Mouse (Mus musculus) MEL (cell line): ENCODE measurements around the gene Tcf7. TPM values are rescaled to one million over a fixed set of nuclear protein-coding genes. Genes with fewer than 3 reads are reported as not detected.

Experiments
- DNase-seq: peaks from one replicate; pipeline ENCODE4 v3.0.0; 2011; ENCODE audit warnings: low read depth, low spot score
- H3K27ac ChIP-seq: 2 replicates; pipeline ENCODE4 v1.5.1; 2012; ENCODE audit warnings: low read depth, mild to moderate bottlenecking, control low read depth, low read length, moderate library complexity; ENCODE audit not compliant: control insufficient read depth
- H3K27me3 ChIP-seq, 2 experiments: fragments of 150-350 bp in 1 of 2; sonication (generic) in 1 of 2; 2 replicates each; pipeline ENCODE4 v1.6.1; 2012; ENCODE audit warnings: low read length in 2 of 2, mild to moderate bottlenecking in 2 of 2, improper control_type of control experiment in 1 of 2, moderate library complexity in 1 of 2; ENCODE audit not compliant: insufficient read depth in 2 of 2, control insufficient read depth in 1 of 2
- H3K36me3 ChIP-seq, 2 experiments: 2 replicates each; pipeline ENCODE4 v1.6.1; 2012 to 2014; ENCODE audit warnings: low read length in 2 of 2, improper control_type of control experiment in 1 of 2, inconsistent platforms in 1 of 2, mild to moderate bottlenecking in 1 of 2; ENCODE audit not compliant: insufficient read depth in 2 of 2, control insufficient read depth in 1 of 2
- H3K4me1 ChIP-seq, 2 experiments: fragments of 150-350 bp in 1 of 2; sonication (generic) in 1 of 2; 2 replicates each; pipeline ENCODE4 v1.6.1; 2012; ENCODE audit warnings: low read length in 2 of 2, improper control_type of control experiment in 1 of 2, mild to moderate bottlenecking in 1 of 2; ENCODE audit not compliant: insufficient read depth in 2 of 2, control insufficient read depth in 1 of 2
- H3K4me3 ChIP-seq, 2 experiments: fragments of 150-350 bp in 1 of 2; sonication (generic) in 1 of 2; 2 replicates each; pipeline ENCODE4 v1.5.1; 2012; ENCODE audit warnings: low read depth in 2 of 2, low read length in 2 of 2, mild to moderate bottlenecking in 2 of 2, moderate library complexity in 2 of 2, control low read depth in 1 of 2, improper control_type of control experiment in 1 of 2; ENCODE audit not compliant: control insufficient read depth in 1 of 2, insufficient read depth in 1 of 2
- H3K79me2 ChIP-seq: 2 replicates; pipeline ENCODE4 v1.6.1; 2012; ENCODE audit warnings: mild to moderate bottlenecking, low read length, moderate library complexity; ENCODE audit not compliant: control insufficient read depth, poor library complexity, insufficient read depth
- H3K9ac ChIP-seq: 2 replicates; pipeline ENCODE4 v1.6.1; 2012; ENCODE audit warnings: low read depth, mild to moderate bottlenecking, control low read depth, low read length, moderate library complexity; ENCODE audit not compliant: control insufficient read depth, poor library complexity, severe bottlenecking
- H3K9me3 ChIP-seq: fragments of 150-350 bp; sonication (generic); replicated peaks from 2 replicates; pipeline ENCODE4 v1.6.1; 2012; ENCODE audit warnings: mild to moderate bottlenecking, low read length, improper control_type of control experiment, moderate library complexity; ENCODE audit not compliant: insufficient read depth
- BHLHE40 ChIP-seq: IDR thresholded peaks from 2 replicates; pipeline ENCODE4 v1.6.1; 2012; ENCODE audit warnings: low read depth, mild to moderate bottlenecking, inconsistent platforms, low read length, improper control_type of control experiment, borderline replicate concordance
- CTCF ChIP-seq, 3 experiments: IDR thresholded peaks in 2 of 3; conservative IDR thresholded peaks in 1 of 3; 2 replicates each; pipeline ENCODE4 v1.5.1; 2011 to 2012; ENCODE audit warnings: low read length in 3 of 3, low read depth in 2 of 3, mild to moderate bottlenecking in 2 of 3, improper control_type of control experiment in 1 of 3, inconsistent platforms in 1 of 3, mixed read lengths in 1 of 3, moderate library complexity in 1 of 3; ENCODE audit not compliant: control insufficient read depth in 1 of 3, insufficient read depth in 1 of 3, poor library complexity in 1 of 3, severe bottlenecking in 1 of 3
- E2F4 ChIP-seq: IDR thresholded peaks from 2 replicates; pipeline ENCODE4 v1.6.1; 2011; ENCODE audit warnings: low read depth, low read length, improper control_type of control experiment, borderline replicate concordance
- EP300 ChIP-seq, 2 experiments: IDR thresholded peaks; 2 replicates each; pipeline ENCODE4 v1.6.1; 2011; ENCODE audit warnings: improper control_type of control experiment in 2 of 2, low read length in 2 of 2, low read depth in 1 of 2, mild to moderate bottlenecking in 1 of 2
- ETS1 ChIP-seq: IDR thresholded peaks from 2 replicates; pipeline ENCODE4 v1.6.1; 2012; ENCODE audit warnings: low read depth, mild to moderate bottlenecking, inconsistent platforms, low read length, improper control_type of control experiment, moderate library complexity
- GABPA ChIP-seq: IDR thresholded peaks from 2 replicates; pipeline ENCODE4 v1.6.1; 2012; ENCODE audit warnings: low read depth, mild to moderate bottlenecking, inconsistent platforms, low read length, improper control_type of control experiment, moderate library complexity
- GATA1 ChIP-seq: IDR thresholded peaks from 2 replicates; pipeline ENCODE4 v1.6.1; 2011; ENCODE audit warnings: low read depth, low read length, improper control_type of control experiment
- HCFC1 ChIP-seq: IDR thresholded peaks from 2 replicates; pipeline ENCODE4 v1.6.1; 2012; ENCODE audit warnings: low read depth, mild to moderate bottlenecking, inconsistent platforms, low read length, improper control_type of control experiment, moderate library complexity
- JUND ChIP-seq: IDR thresholded peaks from 2 replicates; pipeline ENCODE4 v1.6.1; 2011; ENCODE audit warnings: low read depth, mild to moderate bottlenecking, improper control_type of control experiment, low read length
- KAT2A ChIP-seq: conservative IDR thresholded peaks from 2 replicates; pipeline ENCODE4 v1.6.1; 2012; ENCODE audit warnings: low read depth, low read length, improper control_type of control experiment, inconsistent platforms
- MAFK ChIP-seq: IDR thresholded peaks from 2 replicates; pipeline ENCODE4 v1.6.1; 2011; ENCODE audit warnings: low read depth, mild to moderate bottlenecking, low read length, improper control_type of control experiment, borderline replicate concordance
- MAX ChIP-seq: IDR thresholded peaks from 2 replicates; pipeline ENCODE4 v1.6.1; 2011; ENCODE audit warnings: low read length, improper control_type of control experiment
- MYB ChIP-seq: IDR thresholded peaks from 2 replicates; pipeline ENCODE4 v1.6.1; 2011; ENCODE audit warnings: mild to moderate bottlenecking, low read depth, low read length, improper control_type of control experiment
- NELFE ChIP-seq: IDR thresholded peaks from 2 replicates; pipeline ENCODE4 v1.6.1; 2011; ENCODE audit warnings: low read depth, low read length, improper control_type of control experiment
- NRF1 ChIP-seq: IDR thresholded peaks from 2 replicates; pipeline ENCODE4 v1.6.1; 2014; ENCODE audit warnings: low read depth, mild to moderate bottlenecking, inconsistent platforms, low read length, improper control_type of control experiment, moderate library complexity; ENCODE audit not compliant: poor library complexity, insufficient read depth, severe bottlenecking
- POLR2AphosphoS2 ChIP-seq: IDR thresholded peaks from 2 replicates; pipeline ENCODE4 v1.6.1; 2011; ENCODE audit warnings: low read length, improper control_type of control experiment
- POLR2AphosphoS5 ChIP-seq: IDR thresholded peaks from 2 replicates; pipeline ENCODE4 v1.6.1; 2012; ENCODE audit warnings: low read depth, borderline replicate concordance, mild to moderate bottlenecking, inconsistent platforms, low read length, moderate library complexity, mixed read lengths
- RAD21 ChIP-seq: IDR thresholded peaks from 2 replicates; pipeline ENCODE4 v1.6.1; 2011; ENCODE audit warnings: mild to moderate bottlenecking, low read depth, low read length, improper control_type of control experiment
- SIN3A ChIP-seq: IDR thresholded peaks from 2 replicates; pipeline ENCODE4 v1.6.1; 2012; ENCODE audit warnings: low read length, improper control_type of control experiment, inconsistent platforms
- ZC3H11A ChIP-seq: IDR thresholded peaks from 2 replicates; pipeline ENCODE4 v1.6.1; 2012; ENCODE audit warnings: low read depth, mild to moderate bottlenecking, inconsistent platforms, low read length, improper control_type of control experiment
- ZMIZ1 ChIP-seq: IDR thresholded peaks from 2 replicates; pipeline ENCODE4 v1.6.1; 2012; ENCODE audit warnings: low read depth, mild to moderate bottlenecking, inconsistent platforms, low read length, improper control_type of control experiment, moderate library complexity
- ZNF384 ChIP-seq: IDR thresholded peaks from 2 replicates; pipeline ENCODE4 v1.6.1; 2012; ENCODE audit warnings: low read depth, mild to moderate bottlenecking, inconsistent platforms, low read length, improper control_type of control experiment
- polyA plus RNA-seq, 2 experiments: library from polyadenylated mRNA; stranded (reverse) in 1 of 2; unstranded in 1 of 2; fragments of >175 nt in 1 of 2; fragments of >200 nt in 1 of 2; gene quantifications; 2 replicates each; pipeline versions ENCODE4 v1.2.1 to v1.2.4; 2012; ENCODE audit warnings: low replicate concordance in 2 of 2, low read depth in 1 of 2; ENCODE audit not compliant: insufficient read length in 2 of 2, insufficient read depth in 1 of 2, missing spikeins in 1 of 2
- total RNA-seq: library from RNA; depleted of rRNA; stranded (reverse); fragments of 300-350 nt; gene quantifications from 2 replicates; pipeline ENCODE4 v1.2.3, GENCODE M21; 2012

Tcf7 gene
- total and polyA plus RNA-seq, 3 experiments: 0.12 to 2.3 TPM; not detected in 1

GRCm38 (mm10) chr11:52228722-52229448 lies 53.9 kb downstream of the Tcf7 start:
- TF ChIP-seq SIN3A (no peak), ZMIZ1 (no peak), KAT2A (no peak)
- TF ChIP-seq, all 39 proteins: peak for 0
- no peak overlapping the region for H3K4me3 ChIP-seq
- no peak overlapping the region for H3K9ac ChIP-seq
- peaks cover 0 to 13% of the 10 kb centered on the region in 2 experiments; a peak in 2 of 4 replicates for H3K36me3 ChIP-seq
- no peaks in the 10 kb centered on the region for H3K9me3 ChIP-seq
- H3K27me3 ChIP-seq: no peaks in the 10 kb centered on the region
- peaks cover 11 to 23% of the 10 kb centered on the region in 2 experiments for H3K4me1 ChIP-seq
- peaks cover 21% of the 10 kb centered on the region for H3K79me2 ChIP-seq
- peak; percentile 16 for DNase-seq
- H3K27ac ChIP-seq: no peak overlapping the region

- no peaks in the 10 kb centered on the region for H3K9me3 ChIP-seq
- H3K4me1 ChIP-seq: peaks cover 15 to 26% of the 10 kb centered on the region in 2 experiments
- peaks cover 0 to 15% of the 10 kb centered on the region in 2 experiments; a peak in 2 of 4 replicates for H3K36me3 ChIP-seq
- peak; percentile 9 for DNase-seq
- H3K79me2 ChIP-seq: peaks cover 10% of the 10 kb centered on the region
- H3K9ac ChIP-seq: no peak overlapping the region
- H3K27me3 ChIP-seq: no peaks in the 10 kb centered on the region
- H3K27ac ChIP-seq: no peak overlapping the region
- TF ChIP-seq SIN3A (no peak), ZNF384 (no peak), EP300 (IDR thresholded peaks at IDR 0.05; ENCODE audit: low read depth in 1 of 2, low read length in 2 of 2) (no peak), GABPA (no peak), KAT2A (no peak), ZMIZ1 (no peak), POLR2AphosphoS2 (no peak), JUND (no peak), HCFC1 (no peak)
- no peak overlapping the region for H3K4me3 ChIP-seq
These were observed 55.2 kb downstream of the Tcf7 start for GRCm38 (mm10) chr11:52227466-52228226.

- Histone ChIP-seq H3K27ac (no peak overlapping the region), H3K79me2 (peaks cover 4% of the 10 kb centered on the region), H3K36me3 (peaks cover 0 to 17% of the 10 kb centered on the region in 2 experiments; a peak in 2 of 4 replicates), H3K4me3 (no peak overlapping the region), H3K27me3 (no peaks in the 10 kb centered on the region), H3K4me1 (peaks cover 15 to 29% of the 10 kb centered on the region in 2 experiments), H3K9me3 (no peaks in the 10 kb centered on the region), H3K9ac (no peak overlapping the region)
- TF ChIP-seq NELFE (no peak), MAX (no peak), ZNF384 (no peak), CTCF (IDR thresholded peaks at IDR 0.05 in 2 of 3, conservative IDR thresholded peaks at IDR 0.05 in 1 of 3; ENCODE audit: control insufficient read depth in 1 of 3, insufficient read depth in 1 of 3, low read depth in 2 of 3, low read length in 3 of 3, poor library complexity in 1 of 3, severe bottlenecking in 1 of 3) (no peak), NRF1 (no peak), MYB (no peak), GABPA (no peak), MAFK (no peak), E2F4 (no peak), POLR2AphosphoS5 (no peak), RAD21 (no peak), GATA1 (no peak), ETS1 (no peak), ZC3H11A (no peak), BHLHE40 (no peak)
- no peak for DNase-seq
These were observed 55.8 kb downstream of the Tcf7 start for GRCm38 (mm10) chr11:52227053-52227452.
